Mouse (Mus musculus) C2C12 (cell line): ENCODE data around the gene Slc4a8.

Experiments
- CEBPB ChIP-seq: IDR thresholded peaks from one replicate; pipeline ENCODE4 v1.6.1; 2011; ENCODE audit warnings: low read depth, mild to moderate bottlenecking, control low read depth, moderate library complexity
- CTCF ChIP-seq: IDR thresholded peaks from one replicate; pipeline ENCODE4 v1.5.1; 2011; ENCODE audit not compliant: control insufficient read depth, insufficient read depth, insufficient read length

DNA sequence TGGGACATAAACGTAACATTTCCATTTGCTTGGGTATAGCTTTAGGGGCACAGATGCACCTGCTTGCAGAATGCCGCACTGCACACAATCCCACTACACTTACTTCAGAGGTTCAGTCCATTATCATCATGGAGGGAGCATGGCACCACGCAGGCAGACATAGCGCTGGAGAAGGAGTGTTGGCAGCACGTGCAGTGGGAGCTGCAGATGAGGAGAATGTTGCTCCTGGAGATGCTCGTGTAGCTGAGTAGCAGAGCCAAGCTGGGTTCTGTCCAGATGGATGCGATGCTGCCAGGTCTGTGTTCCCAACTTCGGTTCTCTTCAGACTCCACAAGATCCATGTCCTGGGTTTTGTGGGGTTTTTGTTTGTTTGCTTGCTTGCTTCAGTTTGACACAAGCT is 64.5 kb downstream of the Slc4a8 start:
- no peak for TF ChIP-seq CTCF
- TF ChIP-seq CEBPB: no peak
